Mouse (Mus musculus): ENCODE measurements around the gene Serpinb3a. TPM values are rescaled to one million over a fixed set of nuclear protein-coding genes. Genes with fewer than 3 reads are reported as not detected.
"Not testable (repeated sequence)": the region's sequence is repeated elsewhere in the genome, so short reads cannot be mapped to it uniquely, and the experiment has no call there.

Gene Serpinb3a
- not detected in 2 replicates for total RNA-seq (2015; ENCODE audit: low replicate concordance)
- total RNA-seq (2017; ENCODE audit: low replicate concordance): not detected in 2 replicates

DNA sequence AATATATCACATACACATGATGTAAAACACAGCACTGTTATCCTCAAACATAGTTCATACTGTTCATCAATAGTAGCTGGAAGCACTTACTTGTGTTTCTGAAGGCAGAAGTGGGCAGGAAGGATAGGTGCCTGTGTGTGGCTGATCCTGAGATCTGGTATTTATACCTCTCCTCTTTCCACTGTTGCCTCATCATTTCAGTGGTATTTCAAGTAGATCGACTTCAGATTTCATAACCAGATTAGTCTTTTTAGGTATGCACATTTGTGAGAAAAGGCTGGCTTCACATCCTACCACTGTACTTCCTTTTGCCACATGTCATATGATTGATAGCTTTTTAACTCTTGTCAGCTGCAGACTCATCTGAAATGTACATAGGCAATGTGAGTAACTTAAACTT is at the start of gene Serpinb3a:
Gene Serpinb3a, minus strand, starts transcription at position 101 of the 400 bp plus-strand sequence.
- no peak for ATAC-seq (replicated peaks; ENCODE audit: low FRiP score, poor library complexity, severe bottlenecking)

DNA sequence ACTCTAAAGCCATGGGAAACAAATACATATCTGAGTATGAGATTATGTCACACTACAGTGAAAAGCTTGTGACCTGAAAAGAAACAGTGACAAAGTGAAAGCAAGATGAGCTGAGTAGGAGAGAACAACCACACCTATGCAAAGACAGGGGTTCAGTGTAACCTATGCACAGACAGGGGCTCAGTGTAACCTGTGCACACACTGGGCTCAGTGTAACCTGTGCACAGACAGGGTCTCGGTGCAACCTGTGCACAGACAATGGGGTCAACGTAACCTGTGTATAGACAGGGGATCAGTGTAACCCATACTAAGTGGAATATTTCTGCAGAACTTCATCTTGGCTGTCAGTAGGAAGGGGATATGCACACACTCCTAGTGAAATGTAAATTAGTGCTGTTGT is 46.3 kb upstream of the Serpinb3a start:
- no peak for ATAC-seq (replicated peaks; ENCODE audit: low FRiP score, poor library complexity, severe bottlenecking)

DNA sequence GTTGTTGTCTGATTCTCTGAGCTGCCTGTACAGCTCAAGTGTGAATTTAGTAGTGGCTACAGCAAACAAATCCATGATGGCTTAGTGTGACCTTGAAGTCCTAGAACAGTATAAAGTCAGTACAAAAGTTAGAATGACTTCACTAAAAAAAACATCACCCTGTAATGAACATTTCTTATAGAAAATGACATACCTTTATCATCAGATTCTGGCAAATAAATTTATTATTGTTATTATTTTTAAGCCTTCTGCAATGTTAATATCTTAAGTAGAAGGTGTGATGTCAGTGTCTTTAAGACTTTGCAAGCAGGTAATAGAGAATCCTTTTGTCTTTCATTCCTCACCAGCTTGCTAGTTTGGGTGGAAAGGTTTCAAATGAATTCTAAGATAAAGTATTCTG is 31.3 kb upstream of the Serpinb3a start, which contains the start of gene Serpinb3d:
Gene Serpinb3d, minus strand, starts transcription at position 101 of the 400 bp plus-strand sequence.
- ATAC-seq (replicated peaks; ENCODE audit: low FRiP score, poor library complexity, severe bottlenecking): no peak

DNA sequence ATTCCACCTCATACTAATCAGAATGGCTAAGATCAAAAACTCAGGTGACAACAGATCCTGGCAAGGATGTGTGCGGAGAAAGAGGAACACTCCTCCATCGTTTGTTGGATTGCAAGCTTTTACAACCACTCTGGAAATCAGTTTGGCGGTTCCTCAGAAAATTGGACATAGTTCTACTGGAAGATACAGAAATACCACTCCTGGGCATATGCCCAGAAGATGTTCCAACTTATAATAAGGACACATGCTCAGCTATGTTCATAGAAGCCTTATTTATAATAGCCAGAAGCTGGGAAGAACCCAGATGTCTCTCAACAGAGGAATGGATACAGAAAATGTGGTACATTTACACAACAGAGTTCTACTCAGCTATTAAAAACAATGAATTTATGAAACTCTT is 17.9 kb downstream of the Serpinb3a start:
- not testable (repeated sequence) for ATAC-seq (replicated peaks; ENCODE audit: low FRiP score, poor library complexity, severe bottlenecking)

DNA sequence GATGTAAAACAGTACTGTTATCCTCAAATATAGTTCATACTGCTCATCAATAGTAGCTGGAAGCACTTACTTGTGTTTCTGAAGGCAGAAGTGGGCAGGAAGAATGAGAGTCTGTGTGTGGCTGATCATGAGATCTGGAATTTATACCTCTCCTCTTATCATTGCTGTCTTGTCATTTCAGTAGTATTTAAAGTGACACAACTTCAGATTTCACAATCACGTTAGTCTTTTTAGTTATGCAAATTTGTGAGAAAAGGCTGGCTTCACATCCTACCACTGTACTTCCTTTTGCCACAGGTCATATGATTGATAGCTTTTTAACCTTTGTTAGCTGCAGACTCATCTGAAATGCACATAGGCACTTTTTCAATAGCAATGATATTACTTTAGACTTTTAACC is 26.2 kb downstream of the Serpinb3a start:
- no peak for ATAC-seq (replicated peaks; ENCODE audit: low FRiP score, poor library complexity, severe bottlenecking)

DNA sequence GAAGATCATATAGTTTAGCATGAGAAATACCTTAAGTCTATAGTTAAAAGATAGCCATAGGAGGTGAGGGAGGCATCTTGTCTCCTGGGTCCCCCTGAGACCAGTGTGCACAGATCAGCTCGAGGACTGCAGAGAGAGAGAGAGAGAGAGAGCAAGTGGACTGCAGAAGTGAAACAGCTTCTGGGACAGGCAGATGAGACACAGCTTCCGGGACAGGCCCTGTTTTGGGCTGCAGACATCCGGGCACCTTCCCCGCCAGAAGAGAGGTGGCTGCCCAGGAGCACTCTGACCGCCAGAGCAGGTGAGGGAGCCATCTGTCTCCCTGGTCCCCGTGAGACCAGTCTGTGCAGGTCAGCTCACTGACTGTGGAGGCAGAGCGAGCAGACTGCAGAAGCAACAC is 36.9 kb downstream of the Serpinb3a start:
- no peak for ATAC-seq (replicated peaks; ENCODE audit: low FRiP score, poor library complexity, severe bottlenecking)

DNA sequence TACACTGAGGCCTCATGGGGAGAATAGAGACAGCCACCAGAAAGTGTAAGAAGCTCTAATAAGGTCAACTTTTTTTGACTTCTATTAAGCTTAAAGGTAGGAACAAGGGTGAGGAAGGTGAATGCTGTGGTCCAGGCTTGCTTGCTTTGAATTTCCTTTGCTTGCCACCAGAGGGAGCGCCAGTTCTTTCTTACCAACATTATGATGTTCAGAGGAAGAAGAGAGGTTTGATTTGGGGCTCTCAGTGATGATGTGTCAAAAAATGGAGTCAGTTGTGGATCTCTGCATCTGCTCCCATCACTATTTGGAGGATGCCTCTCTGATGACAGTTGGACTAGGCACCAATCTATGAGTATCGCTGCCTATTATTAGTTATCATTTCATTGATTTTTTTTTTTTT is 37.6 kb downstream of the Serpinb3a start:
- no peak for ATAC-seq (replicated peaks; ENCODE audit: low FRiP score, poor library complexity, severe bottlenecking)

DNA sequence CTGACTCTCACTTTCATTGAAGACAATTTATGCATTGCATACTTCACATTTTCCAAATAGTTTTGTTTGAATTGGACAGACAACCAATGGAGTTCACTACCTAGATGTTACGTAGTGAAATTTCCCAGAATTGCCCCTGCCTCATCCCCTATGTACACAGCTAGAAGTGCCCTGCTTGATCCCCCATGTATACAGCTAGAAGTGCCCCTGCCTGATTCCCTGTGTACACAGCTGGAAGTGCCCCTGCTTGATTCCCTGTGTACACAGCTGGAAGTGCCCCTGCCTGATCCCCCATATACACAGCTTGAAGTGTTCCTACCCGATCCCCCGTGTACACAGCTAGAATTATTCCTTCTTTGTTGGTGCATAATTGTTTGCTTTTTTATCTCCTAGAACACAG is 45.8 kb downstream of the Serpinb3a start:
- ATAC-seq (replicated peaks; ENCODE audit: low FRiP score, poor library complexity, severe bottlenecking): no peak

DNA sequence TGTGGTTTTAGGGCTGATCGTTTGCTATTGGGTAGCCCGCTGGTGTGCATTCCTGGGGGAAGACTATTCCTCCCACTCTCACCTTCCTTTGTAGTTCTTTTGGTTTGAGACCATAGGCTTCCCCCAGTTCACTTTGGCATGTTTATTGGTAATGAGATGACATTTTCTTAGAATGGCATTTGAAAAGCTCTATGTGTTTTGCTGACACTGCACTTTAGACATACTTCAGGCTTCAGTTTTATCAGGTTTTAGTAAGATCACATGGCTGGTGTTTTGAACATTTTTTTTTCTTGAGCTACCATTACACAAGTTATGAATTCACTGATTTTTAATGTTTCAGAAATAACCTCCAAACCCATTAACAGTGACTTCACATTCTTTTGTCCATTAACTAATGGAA is 50.3 kb downstream of the Serpinb3a start:
- no peak for ATAC-seq (replicated peaks; ENCODE audit: low FRiP score, poor library complexity, severe bottlenecking)

DNA sequence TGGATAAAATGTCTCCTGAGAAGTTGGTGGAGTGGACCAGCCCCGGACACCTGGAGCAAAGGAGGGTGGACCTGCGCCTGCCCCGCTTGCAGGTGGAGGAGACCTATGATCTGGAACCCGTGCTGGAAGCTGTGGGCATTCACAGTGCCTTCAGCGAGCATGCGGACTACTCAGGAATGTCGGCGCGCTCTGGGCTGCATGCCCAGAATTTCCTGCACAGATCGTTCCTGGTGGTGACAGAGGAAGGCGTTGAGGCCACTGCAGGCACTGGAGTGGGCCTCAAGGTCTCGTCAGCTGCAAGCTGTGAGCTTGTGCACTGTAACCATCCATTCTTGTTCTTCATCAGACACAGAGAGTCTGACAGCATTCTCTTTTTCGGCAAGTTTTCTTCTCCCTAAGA is 51.7 kb downstream of the Serpinb3a start:
- ATAC-seq (replicated peaks; ENCODE audit: low FRiP score, poor library complexity, severe bottlenecking): no peak

Other genes with a start within 250 kb of the Serpinb3a start
- gene Serpinb5, start 191.1 kb downstream of the Serpinb3a start, total RNA-seq (2015; ENCODE audit: low replicate concordance): not detected in 2 replicates
- gene Serpinb5, start 191.1 kb downstream of the Serpinb3a start, total RNA-seq (2017; ENCODE audit: low replicate concordance): not detected in 2 replicates
- gene Serpinb12, start 117.9 kb downstream of the Serpinb3a start, total RNA-seq (2015; ENCODE audit: low replicate concordance): not detected in 2 replicates
- not detected in 2 replicates for gene Serpinb12, start 117.9 kb downstream of the Serpinb3a start, total RNA-seq (2017; ENCODE audit: low replicate concordance)
- not detected in 2 replicates for gene Serpinb13, start 71.3 kb downstream of the Serpinb3a start, total RNA-seq (2015; ENCODE audit: low replicate concordance)
- gene Serpinb13, start 71.3 kb downstream of the Serpinb3a start, total RNA-seq (2017; ENCODE audit: low replicate concordance): not detected in 2 replicates
- gene Serpinb3d, start 31.2 kb upstream of the Serpinb3a start, total RNA-seq (2015; ENCODE audit: low replicate concordance): not detected in 2 replicates
- not detected in 2 replicates for gene Serpinb3d, start 31.2 kb upstream of the Serpinb3a start, total RNA-seq (2017; ENCODE audit: low replicate concordance)
- not detected in 2 replicates for gene Serpinb3b, start 226.1 kb upstream of the Serpinb3a start, total RNA-seq (2015; ENCODE audit: low replicate concordance)
- gene Serpinb3b, start 226.1 kb upstream of the Serpinb3a start, total RNA-seq (2017; ENCODE audit: low replicate concordance): not detected in 2 replicates
- gene Serpinb3c, start 226.1 kb upstream of the Serpinb3a start, total RNA-seq (2015; ENCODE audit: low replicate concordance): not detected in 2 replicates
- not detected in 2 replicates for gene Serpinb3c, start 226.1 kb upstream of the Serpinb3a start, total RNA-seq (2017; ENCODE audit: low replicate concordance)

All from erythroid progenitor cell, adult 5-6 weeks (primary cell).